Mouse (Mus musculus) left cerebral cortex, postnatal 25 days (tissue): ENCODE data around the gene Trappc2l. TPM values are rescaled to one million over a fixed set of nuclear protein-coding genes. Genes with fewer than 3 reads are reported as not detected.

ENCODE experiments used
- DNase-seq, 2 experiments: peaks; one replicate each; pipeline ENCODE4 v3.0.0; 2022; ENCODE audit warnings: low spot score in 2 of 2, mixed read lengths in 1 of 2
- intact Hi-C: fragments of 180-260 bp; cut with DNase I; formaldehyde crosslinking; loops from one replicate; pipeline ENCODE4 v1.15.1; 2025
- total RNA-seq, 2 experiments: library from RNA; stranded (reverse); gene quantifications; 2 replicates each; pipeline ENCODE4 v1.2.3; 2021

Gene Trappc2l
- total RNA-seq, 2 experiments from 2014 or later: 81.3 to 87.8 TPM

DNA sequence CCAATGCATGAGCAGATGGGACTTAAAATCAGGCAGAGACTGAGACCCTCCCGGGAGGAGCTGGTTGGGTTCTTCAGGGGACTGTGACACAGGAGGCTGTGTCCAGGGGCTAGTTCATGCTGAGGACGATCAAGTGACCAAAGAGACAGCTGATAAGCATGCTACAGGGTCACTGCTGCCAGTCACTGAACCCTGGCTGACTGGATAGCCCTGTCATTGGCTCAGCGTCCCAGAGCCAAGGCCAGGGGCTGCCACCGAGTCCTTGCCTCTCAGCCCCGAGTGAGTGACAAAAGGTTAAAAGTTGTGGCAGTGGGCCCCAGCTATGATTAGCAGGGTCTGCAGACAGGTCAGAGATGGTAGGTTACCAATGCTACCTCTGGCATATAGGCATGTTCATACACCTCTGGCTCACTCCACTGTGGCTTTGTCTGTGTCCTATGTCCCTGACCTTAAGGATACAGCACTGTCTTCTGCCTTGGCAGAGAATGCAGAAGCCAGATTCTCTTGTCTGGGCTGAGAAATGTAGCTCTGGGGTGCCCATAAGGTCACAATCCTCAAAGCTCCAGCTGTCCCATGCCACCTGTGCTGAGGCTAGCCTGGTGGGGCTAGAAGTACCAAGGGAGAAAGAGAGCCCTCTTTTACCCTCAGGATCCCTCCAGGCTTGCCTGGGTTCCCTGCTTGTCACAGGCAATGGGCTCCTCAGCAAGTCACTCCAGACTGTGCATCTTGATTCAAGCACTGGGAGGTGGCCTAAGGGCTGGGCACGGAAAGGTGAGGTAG is 32.9 kb downstream of the Trappc2l start:
- intact Hi-C loops: no loop called here
- DNase-seq: no peak

DNA sequence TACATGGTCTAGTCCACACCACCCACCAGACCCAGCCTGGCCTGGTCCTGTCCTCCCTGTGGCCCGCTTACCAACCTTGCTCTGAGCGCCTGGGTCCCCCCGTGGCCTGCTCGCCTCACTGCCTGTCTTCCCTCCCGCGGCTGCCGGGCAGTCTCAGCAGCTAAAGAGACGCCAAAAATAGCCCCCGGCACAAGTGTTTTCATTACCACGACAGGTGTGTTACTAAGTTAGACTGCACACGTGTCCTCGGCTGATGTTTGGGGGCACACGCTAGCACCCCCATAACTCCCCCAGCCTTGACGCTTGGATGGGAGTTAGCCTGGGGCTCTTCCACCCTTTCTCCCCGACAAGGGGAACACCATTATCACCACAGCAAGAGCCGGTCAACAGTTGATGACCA is 34.9 kb downstream of the Trappc2l start:
- no peak for DNase-seq
- intact Hi-C loops: no loop called here

DNA sequence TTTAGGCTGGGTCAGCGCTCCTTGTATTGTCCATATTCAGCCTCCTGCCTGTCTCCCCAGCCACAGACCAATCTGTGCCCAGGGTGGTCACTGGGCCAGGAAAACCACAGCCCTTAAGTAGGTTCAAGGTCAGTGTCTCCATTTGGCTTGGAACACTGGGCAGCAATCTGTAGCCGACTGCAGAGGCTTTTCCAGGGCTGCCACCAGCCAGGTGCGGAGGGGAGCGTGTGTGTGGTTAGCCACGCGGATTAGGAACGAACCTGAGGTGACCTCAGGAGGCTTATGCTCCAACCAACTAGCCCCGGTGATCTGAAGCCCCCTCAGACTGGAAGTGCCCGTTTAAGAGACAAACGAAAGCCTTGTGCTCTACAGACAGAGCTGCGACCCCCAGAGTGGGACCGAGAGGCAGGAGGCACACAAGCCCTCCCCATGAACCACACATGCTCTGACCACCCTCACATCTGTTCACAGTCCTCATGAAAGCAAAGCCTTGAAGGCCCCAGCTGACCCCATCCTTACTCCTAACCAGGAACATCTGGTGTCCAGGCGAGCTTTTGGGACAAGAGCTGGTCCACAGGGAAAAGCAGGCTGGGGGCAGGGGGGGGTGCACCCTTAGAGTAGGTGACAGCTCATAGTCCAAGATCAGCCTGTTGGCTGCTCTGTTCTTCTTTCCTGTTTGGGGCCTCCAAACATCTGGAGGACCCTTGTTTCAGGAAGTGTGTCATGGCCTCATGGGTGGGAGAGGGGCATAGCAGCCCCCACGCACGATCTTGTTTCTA is 36.9 kb downstream of the Trappc2l start:
- no peak for DNase-seq
- intact Hi-C loops: no loop called here

DNA sequence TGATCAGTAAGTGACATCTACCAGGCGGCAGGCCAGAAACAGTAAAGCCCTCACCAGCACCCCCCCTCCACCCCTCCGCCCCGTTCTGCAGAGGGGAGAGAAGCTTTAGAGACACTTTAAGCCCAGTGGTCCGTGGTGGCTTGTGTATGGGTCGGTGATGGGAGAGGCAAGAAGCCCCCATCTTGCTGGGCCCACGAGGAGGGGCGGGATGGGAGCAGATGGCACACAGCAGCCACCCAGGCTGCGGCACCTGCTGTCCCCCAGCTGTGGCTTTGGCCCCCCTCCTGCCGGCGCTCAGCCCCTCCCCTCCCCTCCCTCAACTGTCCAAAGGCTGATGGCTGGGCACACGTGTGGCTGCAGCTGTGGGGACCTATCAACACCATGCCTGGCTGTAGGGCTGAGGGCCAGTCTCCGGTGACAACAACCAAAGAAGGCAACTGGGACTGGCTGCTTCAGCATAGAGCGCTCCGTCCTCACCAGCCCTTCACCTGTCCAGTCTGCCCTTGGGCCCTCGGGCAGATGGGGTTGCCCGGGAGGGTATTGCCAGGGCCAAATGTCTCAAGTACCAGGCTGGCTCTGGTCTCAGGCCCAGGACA is 40.0 kb downstream of the Trappc2l start:
- no peak for DNase-seq
- intact Hi-C loops: no loop called here

DNA sequence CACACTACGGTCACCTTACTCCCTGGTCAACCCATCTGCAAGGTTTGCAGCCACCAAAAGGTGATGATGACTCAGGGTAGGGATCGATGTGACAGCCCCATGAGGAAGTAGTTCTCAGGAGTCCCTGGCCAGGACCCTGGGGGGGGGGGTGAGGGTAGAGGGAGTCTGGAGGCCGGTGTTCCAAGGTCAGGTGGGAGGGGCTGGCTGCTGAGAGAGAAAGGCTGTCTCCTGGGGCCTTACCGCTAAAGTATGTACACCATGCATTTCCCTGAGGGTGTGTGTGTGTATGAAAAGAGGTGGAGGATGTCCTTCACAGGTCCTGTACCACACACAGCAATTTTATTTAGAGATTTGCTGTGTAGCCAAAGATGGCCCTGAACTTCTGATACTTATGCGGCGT is 41.2 kb downstream of the Trappc2l start:
- intact Hi-C loops: no loop called here
- no peak for DNase-seq

DNA sequence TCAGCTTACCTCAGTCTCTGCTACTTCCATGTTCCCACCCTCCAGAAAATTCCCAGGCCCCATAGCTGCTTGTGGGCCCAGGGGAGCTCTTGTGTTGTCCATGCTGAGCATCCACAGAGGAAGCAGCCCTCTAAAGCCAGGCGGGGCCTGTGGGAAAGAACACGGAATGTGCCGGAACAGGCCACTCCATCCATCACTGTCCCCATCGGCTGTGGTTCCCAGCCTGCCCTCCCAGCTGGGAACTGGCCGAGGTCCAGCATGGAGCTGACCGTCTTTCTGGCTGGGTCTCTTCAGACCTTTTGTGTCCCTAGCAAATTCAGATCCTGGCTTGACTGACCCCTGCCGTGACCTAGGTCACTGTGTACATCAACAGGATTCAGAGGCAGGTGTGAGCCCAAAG is 43.3 kb downstream of the Trappc2l start:
- intact Hi-C loops: no loop called here
- no peak for DNase-seq

DNA sequence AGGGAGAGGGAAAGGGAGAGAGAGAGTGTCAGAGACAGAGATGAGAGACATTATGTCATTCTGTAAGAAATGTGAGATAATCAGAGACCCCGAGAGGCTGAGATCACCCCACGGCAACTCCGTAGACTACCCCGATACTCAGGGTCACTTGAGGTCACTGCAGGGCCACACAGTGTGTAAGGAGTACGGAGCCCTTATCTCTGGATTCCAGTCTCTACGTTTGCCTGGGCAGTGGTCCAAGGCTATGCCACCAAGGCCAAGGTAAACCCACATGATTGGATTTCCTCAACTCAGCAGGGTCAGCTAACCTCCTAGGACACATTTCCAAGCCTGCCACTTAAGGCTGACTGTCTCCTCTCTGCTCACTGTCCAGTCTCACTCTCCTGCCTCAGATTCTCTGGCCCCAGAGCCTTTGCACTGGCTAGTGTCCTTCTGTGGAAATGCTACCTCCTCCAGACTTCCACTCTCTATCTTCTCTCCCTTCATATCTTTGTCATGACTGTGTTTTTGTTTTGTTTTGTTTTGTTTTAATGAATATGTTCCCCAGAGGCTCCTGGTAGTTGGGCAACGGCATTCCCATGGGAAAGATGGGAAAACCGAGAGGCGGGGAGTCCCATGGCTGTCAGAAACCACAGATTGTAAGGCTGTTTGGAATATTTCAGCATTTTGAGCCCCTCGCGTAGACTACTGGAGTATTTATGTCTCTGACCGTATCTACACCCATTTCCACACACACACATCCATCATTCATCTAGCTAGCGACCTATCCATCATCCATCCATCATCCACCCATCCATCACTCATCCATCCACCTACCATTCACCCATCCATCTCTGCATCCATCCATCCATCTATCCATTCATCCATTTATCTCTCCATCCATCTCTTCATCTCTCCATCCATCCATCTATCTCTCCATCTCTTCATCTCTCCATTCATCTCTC is 44.9 kb downstream of the Trappc2l start:
- intact Hi-C loops: no loop called here
- no peak for DNase-seq

DNA sequence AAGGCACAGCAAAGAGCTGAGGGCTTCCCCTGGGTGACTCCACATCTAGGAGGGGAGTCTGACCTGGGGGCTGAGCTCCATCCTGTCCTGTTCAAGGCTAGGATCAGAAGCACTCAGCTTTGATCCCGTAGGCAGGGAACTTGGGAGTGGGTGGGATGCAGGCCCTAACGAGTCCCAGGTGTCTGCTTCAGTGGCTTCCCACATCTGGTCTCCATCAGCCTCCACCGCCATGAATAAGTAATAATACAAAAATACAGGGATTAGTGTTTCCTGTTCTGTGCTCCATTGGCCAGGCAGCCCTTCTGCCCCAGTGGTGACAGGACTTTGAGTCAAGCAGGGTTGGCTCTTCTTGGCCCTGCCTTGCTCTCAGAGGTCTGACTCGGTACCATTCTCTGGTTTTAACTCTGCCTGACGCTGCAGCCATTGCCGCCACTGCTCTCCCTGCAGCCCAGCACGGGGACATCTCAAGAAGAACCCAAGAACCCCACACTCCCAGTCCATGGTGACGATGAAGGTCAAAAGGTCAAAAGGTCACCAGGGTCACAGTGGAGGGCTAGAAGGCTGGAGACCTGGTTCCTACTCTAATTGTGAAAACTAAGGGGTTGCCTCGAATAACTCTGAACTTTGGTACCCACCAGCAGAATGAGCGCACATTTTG is 46.8 kb downstream of the Trappc2l start:
- intact Hi-C loops: no loop called here
- DNase-seq: no peak

DNA sequence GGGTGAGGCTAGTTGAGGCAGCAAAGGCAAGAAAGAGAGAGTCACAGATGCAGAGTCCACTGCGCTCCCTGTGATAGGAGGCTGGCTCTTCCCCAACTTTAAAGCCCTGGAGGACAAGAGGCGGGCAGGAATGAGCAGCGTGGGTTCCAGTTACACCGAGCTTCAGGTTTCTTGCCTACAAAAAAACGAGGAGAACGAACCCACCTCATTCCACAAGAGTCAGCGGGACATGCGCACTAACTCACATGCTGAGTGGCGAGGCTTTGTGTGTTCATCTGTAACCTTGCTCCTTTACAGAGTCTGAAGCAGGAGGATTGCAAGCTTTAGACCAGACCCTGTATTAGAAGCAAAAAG is 47.3 kb downstream of the Trappc2l start:
- intact Hi-C loops: no loop called here
- DNase-seq: no peak

DNA sequence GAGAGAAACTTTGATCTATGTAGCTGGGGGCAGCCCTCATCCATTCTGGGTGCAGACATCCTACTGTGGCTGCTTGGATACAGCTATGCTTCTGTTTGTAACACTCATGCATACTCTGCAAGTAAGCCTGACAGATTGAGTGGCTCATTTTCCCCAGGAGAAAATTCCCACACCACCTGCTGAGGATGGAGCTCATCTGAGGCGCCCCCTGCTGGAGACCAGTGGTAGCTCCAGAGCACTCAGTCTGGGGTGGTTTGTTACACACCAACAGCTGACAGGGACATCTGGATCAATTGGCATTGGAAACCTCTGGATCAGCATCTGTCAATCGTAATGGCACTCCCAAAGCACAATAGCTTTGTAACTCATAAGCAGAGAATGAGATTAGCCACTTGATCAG is 48.6 kb downstream of the Trappc2l start:
- no peak for DNase-seq
- intact Hi-C loops: no loop called here

DNA sequence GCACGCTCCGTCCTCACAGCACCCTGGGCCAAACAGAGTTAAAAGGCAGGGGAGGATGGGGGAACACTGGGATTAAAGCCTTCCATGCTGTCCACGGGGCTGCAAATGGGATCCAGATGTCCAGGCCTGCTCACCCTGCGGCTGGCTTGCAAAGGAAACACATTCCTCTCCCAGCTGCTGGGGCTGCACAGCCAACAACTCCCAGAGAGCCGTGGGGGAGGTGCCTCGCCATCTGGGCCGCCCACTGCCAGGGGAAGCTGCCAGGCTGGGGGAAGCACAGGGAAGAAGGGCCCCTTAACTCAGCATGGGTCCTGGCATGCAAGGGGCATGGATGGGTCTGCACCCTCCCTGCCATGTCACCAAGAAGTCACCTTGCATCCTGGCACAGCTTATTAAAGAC is 49.7 kb downstream of the Trappc2l start:
- peak; percentile 75 to 86 for DNase-seq
- intact Hi-C loops: no loop called here

DNA sequence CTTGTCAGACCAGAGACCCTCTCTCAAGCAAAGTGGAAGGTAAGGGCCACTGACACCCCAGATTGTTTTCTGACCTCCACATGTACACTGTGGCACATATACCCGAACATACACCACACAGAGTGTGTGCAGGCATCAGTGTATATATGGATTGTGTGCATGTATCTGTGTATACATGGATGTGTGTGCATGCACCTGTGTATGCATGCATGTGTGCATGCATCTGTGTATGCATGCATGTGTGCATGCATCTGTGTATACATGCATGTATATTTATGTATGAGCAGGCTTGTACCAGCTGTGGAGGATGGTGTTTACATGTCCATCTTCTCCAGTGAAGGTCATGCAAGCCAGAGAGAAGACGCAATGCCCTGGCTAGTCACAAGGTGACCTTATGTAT is 50.5 kb downstream of the Trappc2l start:
- intact Hi-C loops: no loop called here
- no peak for DNase-seq

DNA sequence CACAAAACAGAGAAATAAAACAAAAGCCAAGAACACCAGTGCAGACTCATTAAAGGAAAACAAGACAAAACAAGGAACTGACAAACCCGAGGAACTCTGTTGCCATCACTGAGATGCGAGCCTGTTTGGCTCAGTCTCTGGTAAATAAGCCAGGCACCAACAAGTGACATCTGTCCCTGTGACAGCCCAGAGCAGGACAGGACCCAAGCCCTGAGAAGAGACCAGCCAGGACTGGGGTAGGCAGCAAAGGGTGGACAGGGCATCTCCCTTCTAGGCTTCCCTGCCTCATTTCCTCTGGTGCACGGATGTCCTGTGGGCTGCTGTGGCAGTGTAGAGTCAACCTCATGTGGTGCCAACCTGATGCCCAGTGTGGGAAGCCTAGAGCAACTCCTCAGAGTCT is 51.7 kb downstream of the Trappc2l start:
- no peak for DNase-seq
- intact Hi-C loops: no loop called here

DNA sequence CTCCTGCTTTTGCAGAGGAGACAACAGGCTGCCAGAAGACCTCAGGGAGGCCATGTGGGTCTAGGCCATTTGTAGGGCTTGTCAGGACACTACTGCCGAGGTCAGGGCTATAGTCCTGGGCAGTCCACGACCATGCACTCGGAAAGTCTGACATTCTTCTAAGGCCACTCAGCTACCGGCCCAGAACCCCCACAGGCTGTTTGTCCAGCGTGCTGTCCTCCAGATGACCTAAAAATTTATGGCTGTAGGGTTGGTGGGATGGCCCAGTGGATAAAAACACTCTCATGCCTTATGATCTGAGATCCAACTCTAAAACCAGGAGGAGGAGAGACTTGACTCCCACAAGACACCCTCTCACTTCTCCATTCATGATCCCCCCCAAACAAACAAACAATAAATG is 52.2 kb downstream of the Trappc2l start:
- DNase-seq: no peak
- intact Hi-C loops: no loop called here

DNA sequence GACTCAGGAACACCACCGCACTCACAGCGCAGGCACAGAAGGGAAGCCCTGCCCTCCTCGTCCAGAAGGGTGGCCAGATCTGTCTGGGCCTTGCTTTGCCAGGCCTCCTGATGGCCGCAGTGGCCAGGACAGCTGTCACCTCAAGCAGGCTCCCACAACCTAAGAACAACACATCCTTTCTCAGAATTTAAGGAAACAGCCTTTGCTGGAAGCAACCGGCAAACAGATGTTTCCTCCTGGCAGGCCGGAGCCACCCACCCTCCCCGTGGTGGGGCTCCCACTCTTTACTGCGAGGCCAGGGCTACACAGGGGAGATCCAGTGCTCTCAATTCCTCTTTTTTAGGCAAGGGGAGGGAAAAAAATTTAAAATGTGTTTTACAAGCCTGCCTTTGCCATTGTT is 53.8 kb downstream of the Trappc2l start:
- intact Hi-C loops: no loop called here
- DNase-seq: peak; percentile 41 to 54

DNA sequence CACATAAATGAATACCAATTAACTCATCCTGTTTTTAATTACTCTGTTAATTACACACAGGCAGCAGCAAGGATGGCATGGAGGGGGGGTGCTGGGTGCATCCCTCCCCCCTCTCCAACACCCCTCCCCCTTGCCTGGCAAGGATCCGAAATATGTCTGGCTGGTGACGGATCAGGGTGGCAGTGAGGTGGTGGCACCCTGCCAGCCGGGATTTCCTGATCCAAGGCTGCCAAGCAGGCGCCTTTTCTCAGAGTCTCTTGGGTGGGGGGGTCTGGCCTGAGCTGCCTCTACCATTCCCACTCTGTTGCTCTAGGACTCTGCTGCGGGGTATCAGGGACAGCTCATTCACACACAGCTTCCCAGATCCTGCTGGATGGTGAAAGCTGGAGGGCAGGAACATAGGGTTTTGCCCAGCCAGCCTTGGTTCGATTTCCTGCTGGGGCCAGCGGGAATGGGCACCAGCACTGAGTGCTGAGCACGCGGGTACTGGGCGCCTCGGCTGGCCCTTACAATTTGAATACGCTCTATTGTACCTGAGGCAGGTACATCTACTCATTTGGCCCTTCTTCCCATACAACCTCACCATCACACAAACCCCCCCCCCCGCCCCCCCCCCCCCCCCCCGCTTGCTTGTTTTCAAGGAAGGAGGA is 54.4 kb downstream of the Trappc2l start:
- intact Hi-C loops: no loop called here
- DNase-seq: no peak
